Mouse (Mus musculus): ENCODE results near the gene Tgfb1. TPM values are rescaled to one million over a fixed set of nuclear protein-coding genes. Genes with fewer than 3 reads are reported as not detected.

The Tgfb1 gene
- polyA plus RNA-seq, 1 experiment from 2014 or later = 2.1 TPM

DNA sequence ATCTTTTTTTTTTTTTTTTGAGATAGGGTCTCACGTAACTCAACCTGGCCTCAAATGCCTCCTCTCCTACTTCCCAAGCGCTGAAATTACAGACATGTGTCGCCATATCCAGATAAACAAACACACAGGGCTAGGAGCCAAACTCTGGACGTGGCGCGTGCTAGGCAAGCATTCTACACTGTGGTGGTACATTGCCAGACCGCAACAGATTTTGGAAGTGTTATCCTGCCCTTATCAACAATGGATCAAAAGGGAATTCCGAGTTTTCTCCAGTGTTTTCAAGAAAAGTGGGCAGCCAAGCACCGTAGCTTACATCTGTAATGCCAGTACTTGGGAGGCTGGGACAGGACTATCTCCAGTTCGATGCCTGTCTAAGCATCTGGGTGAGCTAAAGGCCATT lies 29.0 kb upstream of the Tgfb1 start:
- Histone ChIP-seq H3K4me1 (replicated peaks) (peaks cover 36% of the 10 kb centered on the region), H3K9ac (peak overlapping the region; percentile 72), H3K4me3 (peak overlapping the region; percentile 58), H3K9me3 (no peaks in the 10 kb centered on the region), H3K36me3 (peaks cover 4% of the 10 kb centered on the region), H3K27ac (replicated peaks) (no peak overlapping the region), H3K4me2 (peak overlapping the region; percentile 93), H3K27me3 (no peaks in the 10 kb centered on the region)
- 38% methylated on average over 10 of the region's 10 CpGs for WGBS
- no peak for ATAC-seq (ENCODE audit: low read depth)

DNA sequence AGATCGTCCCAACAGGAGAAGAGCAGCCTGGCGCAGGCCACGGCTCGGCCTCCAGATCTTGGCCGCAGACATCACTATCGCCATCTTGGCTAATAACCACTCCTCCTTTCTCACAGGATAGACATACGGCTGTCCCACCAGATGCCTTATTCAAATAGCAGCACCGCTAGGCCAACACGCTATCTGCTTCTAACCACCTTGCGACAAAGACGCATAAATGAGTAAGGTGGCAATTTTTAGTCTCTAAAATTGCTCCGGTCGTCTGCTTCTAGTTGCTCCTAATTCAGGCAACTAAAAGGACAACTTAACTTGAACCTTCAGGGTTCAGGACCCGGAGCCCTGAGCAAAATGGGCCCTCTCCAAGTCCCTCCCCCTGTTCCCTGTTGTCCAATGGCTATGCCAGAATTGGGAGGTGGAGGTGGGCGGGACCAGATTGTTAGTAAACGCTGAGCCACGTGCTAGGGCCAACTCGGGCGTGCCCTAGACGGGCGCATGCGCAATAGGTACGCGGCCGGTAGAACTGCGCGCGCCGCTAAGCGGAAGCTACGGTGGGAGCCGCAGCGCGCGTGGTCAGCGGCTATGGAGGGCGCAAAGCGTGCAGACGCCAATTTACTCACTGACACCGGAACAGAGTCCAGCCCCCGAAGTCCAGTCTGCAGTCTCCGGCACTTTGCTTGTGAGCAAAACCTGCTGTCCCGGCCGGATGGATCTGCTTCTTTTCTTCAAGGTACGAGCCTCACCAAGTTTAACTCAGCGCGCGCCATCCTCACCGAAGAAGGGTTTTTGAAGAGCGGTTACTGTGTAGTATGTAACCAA lies 27.9 kb upstream of the Tgfb1 start, which contains the start of the genes Bckdha and Exosc5:
TSS of gene Bckdha (minus strand) at position 325 of the 816 bp plus-strand sequence.
TSS of gene Exosc5 (plus strand) at position 508 of the 816 bp plus-strand sequence.
- Histone ChIP-seq H3K36me3 (peaks cover 11% of the 10 kb centered on the region), H3K4me2 (peak within 1 kb of the TSS; percentile 93), H3K27ac (replicated peaks) (peak within 1 kb of the TSS; percentile 69), H3K9me3 (no peaks in the 10 kb centered on the region), H3K4me1 (replicated peaks) (peaks cover 36% of the 10 kb centered on the region), H3K4me3 (peak within 1 kb of the TSS; percentile 58), H3K9ac (peak within 1 kb of the TSS; percentile 73), H3K27me3 (no peaks in the 10 kb centered on the region)
- peak; percentile 99 for ATAC-seq (ENCODE audit: low read depth)
- WGBS = under 1% methylated on average over 50 of the region's 50 CpGs

DNA sequence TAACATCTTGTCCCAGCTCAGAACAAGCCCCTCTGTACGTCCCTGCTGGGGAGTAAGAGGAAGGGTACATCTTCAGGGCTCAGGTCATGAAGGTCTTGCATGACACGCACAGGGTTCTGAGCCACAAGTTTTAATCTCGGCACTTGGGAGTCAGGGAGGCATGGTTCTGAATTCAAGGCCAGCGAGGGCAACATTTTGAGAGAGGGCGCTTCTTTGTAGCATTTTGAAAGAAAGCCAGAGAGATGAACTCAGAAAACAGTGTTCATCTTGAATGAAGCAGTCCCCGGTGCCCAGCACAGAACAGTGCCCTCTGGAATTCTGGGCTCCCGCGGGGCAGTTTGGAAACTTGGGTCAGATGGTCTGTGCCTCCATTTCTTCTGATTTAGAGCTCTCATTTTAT lies 20.4 kb upstream of the Tgfb1 start:
- WGBS = 93% methylated on average over 8 of the region's 8 CpGs
- Histone ChIP-seq H3K36me3 (peaks cover 66% of the 10 kb centered on the region), H3K27ac (replicated peaks) (no peak overlapping the region), H3K4me1 (replicated peaks) (no peaks in the 10 kb centered on the region), H3K9me3 (no peaks in the 10 kb centered on the region), H3K9ac (no peak overlapping the region), H3K4me3 (no peak overlapping the region), H3K27me3 (no peaks in the 10 kb centered on the region), H3K4me2 (no peak overlapping the region)
- ATAC-seq (ENCODE audit: low read depth) = no peak

DNA sequence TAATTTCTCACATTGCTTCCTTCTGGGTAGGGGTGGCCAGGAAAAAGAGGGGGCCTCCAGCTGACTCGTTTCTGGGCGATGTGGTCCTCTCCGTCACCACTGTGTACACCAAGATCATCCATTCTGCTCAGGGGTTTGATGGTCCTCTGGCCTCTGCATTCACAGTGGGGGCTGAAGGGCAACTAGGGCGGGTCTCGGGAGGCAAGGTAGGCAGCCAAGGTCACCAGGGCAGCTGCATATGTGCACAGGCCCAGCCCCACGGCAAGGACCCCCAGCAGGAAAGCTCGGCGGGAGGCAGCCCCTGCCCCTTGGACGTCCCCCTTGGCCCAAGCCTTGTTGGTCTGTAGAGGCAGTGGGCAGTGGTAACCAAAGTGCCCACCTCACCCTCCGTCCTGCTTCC lies 17.6 kb upstream of the Tgfb1 start:
- 84% methylated on average over 10 of the region's 10 CpGs for WGBS
- Histone ChIP-seq H3K36me3 (peaks cover 52% of the 10 kb centered on the region), H3K9me3 (no peaks in the 10 kb centered on the region), H3K4me1 (replicated peaks) (no peaks in the 10 kb centered on the region), H3K27ac (replicated peaks) (no peak overlapping the region), H3K4me2 (no peak overlapping the region), H3K27me3 (peaks cover 12% of the 10 kb centered on the region), H3K4me3 (no peak overlapping the region), H3K9ac (no peak overlapping the region)
- no peak for ATAC-seq (ENCODE audit: low read depth)

DNA sequence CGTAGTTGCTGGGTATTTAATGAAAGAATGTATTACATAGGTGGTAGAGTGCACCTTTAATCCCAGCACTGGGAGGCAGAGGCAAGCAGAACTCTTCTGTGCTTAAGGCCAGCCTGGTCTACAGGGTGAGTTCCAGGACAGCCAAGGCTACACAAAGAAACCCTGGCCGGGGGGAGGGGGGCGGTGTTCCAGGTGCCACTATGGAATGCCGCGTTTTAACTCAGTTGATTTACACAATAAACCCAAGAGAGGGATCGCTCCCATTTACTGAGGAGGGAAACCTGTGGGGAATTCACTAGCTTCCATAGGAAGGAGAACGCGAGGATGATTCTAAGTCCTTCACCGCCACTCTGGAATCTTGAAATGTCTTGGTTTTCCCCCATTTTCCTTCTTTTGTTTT lies 17.2 kb upstream of the Tgfb1 start:
- Histone ChIP-seq H3K9me3 (no peaks in the 10 kb centered on the region), H3K27ac (replicated peaks) (no peak overlapping the region), H3K36me3 (peaks cover 47% of the 10 kb centered on the region), H3K27me3 (peaks cover 17% of the 10 kb centered on the region), H3K4me2 (no peak overlapping the region), H3K9ac (no peak overlapping the region), H3K4me1 (replicated peaks) (peaks cover 5% of the 10 kb centered on the region), H3K4me3 (no peak overlapping the region)
- ATAC-seq (ENCODE audit: low read depth) = no peak
- WGBS = 84% methylated on average over 9 of the region's 9 CpGs

DNA sequence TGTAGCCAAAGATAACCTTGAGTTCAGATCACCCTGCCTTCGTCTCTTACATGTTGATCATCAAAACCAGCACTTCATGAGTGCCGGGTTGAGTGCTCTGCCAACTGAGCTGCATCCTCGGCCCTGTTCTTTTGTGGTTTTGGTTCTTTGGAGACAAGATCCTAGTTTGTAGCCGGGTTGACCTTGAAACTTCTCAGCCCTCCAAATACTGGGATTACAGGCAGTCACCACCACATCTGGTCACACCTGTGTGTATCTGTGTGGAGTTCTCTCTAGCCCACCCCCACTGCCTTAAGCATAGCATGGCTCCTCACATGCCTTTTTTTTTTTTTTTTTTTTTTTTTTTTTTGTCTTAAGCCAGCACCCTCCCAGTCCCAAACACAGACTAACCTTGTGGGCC lies 16.7 kb upstream of the Tgfb1 start:
- H3K9me3 ChIP-seq = no peaks in the 10 kb centered on the region
- 95% methylated on average over 4 of the region's 4 CpGs for WGBS

DNA sequence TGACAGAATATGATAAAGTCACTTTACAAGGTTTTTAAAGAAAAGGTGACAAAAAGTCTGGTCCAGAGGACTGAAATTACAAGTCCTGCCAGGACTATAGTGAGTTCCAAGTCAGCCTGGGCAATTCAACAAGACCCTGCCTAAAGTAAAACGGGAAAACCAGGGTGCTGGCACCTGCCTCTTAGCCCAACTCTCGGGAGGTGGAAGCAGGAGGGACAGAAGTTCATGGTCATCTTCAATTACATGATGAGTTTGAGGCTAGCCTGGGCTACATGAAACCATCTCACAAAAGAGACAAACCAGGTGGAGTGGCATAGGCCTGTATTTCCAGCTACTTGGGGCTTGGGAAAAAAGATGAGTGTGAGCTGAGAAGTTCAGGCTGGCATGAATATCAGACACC lies 15.1 kb upstream of the Tgfb1 start:
- 76% methylated on average over 2 of the region's 2 CpGs for WGBS
- Histone ChIP-seq H3K9me3 (no peaks in the 10 kb centered on the region), H3K36me3 (peaks cover 26% of the 10 kb centered on the region), H3K27me3 (peaks cover 38% of the 10 kb centered on the region), H3K9ac (no peak overlapping the region), H3K4me2 (no peak overlapping the region), H3K4me3 (no peak overlapping the region), H3K27ac (replicated peaks) (no peak overlapping the region), H3K4me1 (replicated peaks) (peaks cover 18% of the 10 kb centered on the region)
- no peak for ATAC-seq (ENCODE audit: low read depth)

More for the DNA sequence above, 16.7 kb upstream of the Tgfb1 start:
- no peak overlapping the region for H3K27ac ChIP-seq (replicated peaks)
- no peak overlapping the region for H3K4me2 ChIP-seq
- H3K4me1 ChIP-seq (replicated peaks) = peaks cover 9% of the 10 kb centered on the region
- no peak overlapping the region for H3K9ac ChIP-seq
- peaks cover 42% of the 10 kb centered on the region for H3K36me3 ChIP-seq
- H3K4me3 ChIP-seq = no peak overlapping the region
- ATAC-seq (ENCODE audit: low read depth) = no peak
- peaks cover 22% of the 10 kb centered on the region for H3K27me3 ChIP-seq

DNA sequence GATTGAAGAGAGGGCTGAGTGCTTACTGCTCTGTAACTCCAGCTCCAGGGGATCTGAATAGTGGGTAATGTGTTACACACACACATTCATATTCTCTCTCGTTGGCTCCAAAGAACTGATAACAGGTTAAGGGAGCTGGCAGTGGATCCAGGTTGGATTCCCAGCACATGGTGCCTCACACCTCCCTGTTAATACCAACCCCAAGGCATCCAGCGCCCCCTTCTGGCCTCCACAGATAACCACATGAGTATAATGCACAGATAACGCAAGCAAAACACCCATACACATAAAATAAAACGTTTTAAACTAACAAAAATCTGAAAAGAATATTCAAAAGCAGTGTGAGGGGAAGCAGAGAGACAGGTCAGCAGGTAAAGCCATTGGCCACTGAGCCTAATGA lies 14.4 kb upstream of the Tgfb1 start:
- 54% methylated on average over 4 of the region's 4 CpGs for WGBS
- no peak overlapping the region for H3K4me3 ChIP-seq
- no peak for ATAC-seq (ENCODE audit: low read depth)
- H3K9ac ChIP-seq = no peak overlapping the region
- no peak overlapping the region for H3K27ac ChIP-seq (replicated peaks)
- H3K4me2 ChIP-seq = no peak overlapping the region
- H3K36me3 ChIP-seq = peaks cover 19% of the 10 kb centered on the region
- peaks cover 23% of the 10 kb centered on the region for H3K4me1 ChIP-seq (replicated peaks)
- H3K9me3 ChIP-seq = no peaks in the 10 kb centered on the region
- H3K27me3 ChIP-seq = peaks cover 38% of the 10 kb centered on the region

DNA sequence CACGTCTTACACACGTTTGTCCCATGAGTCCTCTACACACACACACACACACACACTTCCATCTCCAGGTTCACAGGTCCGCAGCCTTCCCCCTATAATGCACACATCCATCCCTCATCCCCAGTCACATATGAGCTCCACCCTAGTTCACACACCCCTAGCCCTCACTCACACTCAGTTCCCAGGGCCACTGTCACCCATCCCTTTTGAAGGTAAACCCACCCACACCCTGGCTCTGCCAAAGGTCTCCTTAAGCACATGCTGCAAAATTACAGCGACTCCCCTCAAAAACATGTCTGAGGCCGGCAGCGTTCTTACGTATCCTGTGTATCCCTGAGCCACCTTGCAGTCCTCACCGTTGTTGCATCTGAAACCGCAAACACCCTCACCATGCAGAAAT lies 12.5 kb upstream of the Tgfb1 start:
- WGBS = 32% methylated on average over 9 of the region's 9 CpGs
- peak overlapping the region; percentile 70 for H3K9ac ChIP-seq
- 0 out of 2 replicates have a peak, but pooled peaks cover under 1% of the 10 kb centered on the region for H3K36me3 ChIP-seq
- H3K4me3 ChIP-seq = peak overlapping the region; percentile 43
- no peaks in the 10 kb centered on the region for H3K9me3 ChIP-seq
- H3K27ac ChIP-seq (replicated peaks) = no peak overlapping the region
- peaks cover 48% of the 10 kb centered on the region for H3K27me3 ChIP-seq
- peak overlapping the region; percentile 65 for H3K4me2 ChIP-seq
- no peak for ATAC-seq (ENCODE audit: low read depth)
- H3K4me1 ChIP-seq (replicated peaks) = peaks cover 23% of the 10 kb centered on the region

DNA sequence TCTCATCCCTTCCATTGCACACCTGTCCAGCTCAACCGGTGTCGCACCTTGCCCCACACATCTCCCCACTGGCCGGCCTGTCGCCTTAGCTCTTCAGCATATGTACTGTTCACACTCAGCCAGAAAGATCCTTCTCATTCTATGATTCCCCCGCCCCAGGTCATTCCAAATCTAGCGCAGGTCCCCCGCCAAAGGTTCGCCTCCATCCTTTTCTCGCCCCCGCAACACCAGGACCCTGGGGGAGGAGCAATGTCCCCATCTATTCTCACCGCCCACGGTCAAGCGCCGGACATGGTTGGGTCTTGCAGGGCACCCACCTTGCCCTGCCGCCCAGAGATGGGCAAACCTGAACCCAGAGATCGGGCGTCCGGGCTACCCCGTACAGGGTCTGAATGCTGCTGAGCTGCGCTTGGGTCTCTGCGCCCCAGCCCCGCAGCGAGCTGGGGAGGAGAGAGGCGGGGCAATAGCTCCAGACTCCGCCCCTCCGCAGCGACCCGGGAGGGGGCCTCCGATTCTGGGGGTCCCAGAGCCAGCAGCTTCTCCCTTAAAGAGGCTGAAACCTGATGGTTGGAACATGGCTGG lies 12.0 kb upstream of the Tgfb1 start, which contains the start of gene Tmem91:
TSS of gene Tmem91 (minus strand) at position 448 of the 582 bp plus-strand sequence.
- Histone ChIP-seq H3K27ac (replicated peaks) (no peak within 1 kb of the TSS), H3K4me3 (peak within 1 kb of the TSS; percentile 43), H3K4me1 (replicated peaks) (peaks cover 25% of the 10 kb centered on the region), H3K36me3 (no peaks in the 10 kb centered on the region), H3K9me3 (no peaks in the 10 kb centered on the region), H3K9ac (peak within 1 kb of the TSS; percentile 70), H3K4me2 (peak within 1 kb of the TSS; percentile 65), H3K27me3 (peaks cover 48% of the 10 kb centered on the region)
- ATAC-seq (ENCODE audit: low read depth) = peak; percentile 28
- 3% methylated on average over 29 of the region's 29 CpGs for WGBS

DNA sequence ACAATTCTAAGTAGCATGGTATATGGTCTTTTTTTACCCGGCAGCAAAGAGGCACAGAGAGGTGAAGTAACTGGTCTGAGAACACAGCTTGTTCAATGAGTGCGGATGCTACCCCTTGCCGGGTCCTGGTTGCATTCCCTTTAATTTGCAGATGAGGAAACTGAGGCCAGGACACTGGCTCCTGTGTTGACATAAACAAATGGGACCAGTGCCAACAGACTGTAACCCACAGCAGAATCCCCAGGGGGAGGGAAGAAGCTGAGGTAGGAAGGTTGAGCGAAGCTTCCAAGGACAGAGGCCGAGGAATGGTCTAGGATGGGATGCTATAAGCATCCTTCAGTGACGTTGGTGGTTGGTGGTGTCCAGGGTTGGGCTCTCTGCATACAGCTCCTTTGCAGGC lies 11.4 kb upstream of the Tgfb1 start:
- Histone ChIP-seq H3K27me3 (peaks cover 48% of the 10 kb centered on the region), H3K36me3 (no peaks in the 10 kb centered on the region), H3K4me2 (peak overlapping the region; percentile 65), H3K9ac (no peak overlapping the region), H3K27ac (replicated peaks) (no peak overlapping the region), H3K4me1 (replicated peaks) (peaks cover 30% of the 10 kb centered on the region), H3K4me3 (peak overlapping the region; percentile 43), H3K9me3 (no peaks in the 10 kb centered on the region)
- ATAC-seq (ENCODE audit: low read depth) = no peak
- WGBS = 35% methylated on average over 6 of the region's 6 CpGs

DNA sequence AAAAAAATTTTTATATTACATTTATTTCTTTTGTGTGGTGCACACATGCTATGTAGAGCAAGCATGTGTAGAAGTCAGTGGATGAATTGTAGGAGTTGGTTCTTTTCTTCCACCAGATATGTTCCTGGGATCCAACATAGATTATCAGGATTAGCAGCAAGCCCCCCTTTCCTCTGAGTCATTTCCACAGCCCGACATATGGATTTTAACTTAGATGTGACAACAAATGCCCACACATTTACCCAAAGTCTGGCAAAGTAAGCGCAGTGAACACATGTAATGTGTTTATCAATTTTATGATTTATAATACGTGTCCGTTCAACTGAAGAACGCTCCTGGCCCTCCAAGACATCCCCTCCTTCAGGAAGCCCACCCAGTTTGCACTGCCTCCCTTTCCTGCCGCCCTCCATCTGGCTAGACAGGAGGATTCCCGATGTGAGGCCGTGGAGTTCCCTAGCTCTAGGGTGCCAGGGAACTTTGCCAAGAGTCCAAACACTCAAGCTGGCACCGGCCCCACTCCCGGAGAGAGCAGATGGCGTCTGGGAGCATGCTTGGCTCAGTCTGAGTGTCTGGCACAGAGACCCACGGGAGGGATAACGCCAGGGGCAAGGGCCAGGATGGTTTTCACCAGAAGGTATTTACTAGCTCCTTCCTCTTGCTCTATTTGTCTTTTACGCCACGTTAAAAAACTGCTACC lies 10.6 kb upstream of the Tgfb1 start:
- 37% methylated on average over 15 of the region's 15 CpGs for WGBS
- peak overlapping the region; percentile 78 for H3K27ac ChIP-seq (replicated peaks)
- peaks cover 33% of the 10 kb centered on the region for H3K4me1 ChIP-seq (replicated peaks)
- H3K27me3 ChIP-seq = peaks cover 48% of the 10 kb centered on the region
- no peak overlapping the region for H3K4me3 ChIP-seq
- H3K4me2 ChIP-seq = no peak overlapping the region
- no peaks in the 10 kb centered on the region for H3K36me3 ChIP-seq
- H3K9ac ChIP-seq = no peak overlapping the region
- no peaks in the 10 kb centered on the region for H3K9me3 ChIP-seq
- peak; percentile 54 for ATAC-seq (ENCODE audit: low read depth)

All from neural tube, embryonic 13.5 days (tissue).